Mouse (Mus musculus) testis, adult 10 weeks (tissue): ENCODE measurements around the gene Tex28. TPM values are rescaled to one million over a fixed set of nuclear protein-coding genes. Genes with fewer than 3 reads are reported as not detected.

ENCODE experiments used
- polyA plus RNA-seq: library from polyadenylated mRNA; stranded (reverse); fragments of 350-450 nt; fragmentation: Illumina TruSeq; extraction: RNeasy Lipid Tissue Mini Kit (QIAGEN cat#74804); gene quantifications from one replicate; pipeline ENCODE4 v1.2.3, GENCODE M21; 2014; ENCODE audit warnings: low read depth, low replicate concordance

Gene Tex28
- 2.9 TPM for polyA plus RNA-seq

GRCm38 (mm10) chrX:74167738-74168137 lies at the start of gene Tex28:
Gene Tex28, minus strand, starts transcription at chrX:74167838.

DNA sequence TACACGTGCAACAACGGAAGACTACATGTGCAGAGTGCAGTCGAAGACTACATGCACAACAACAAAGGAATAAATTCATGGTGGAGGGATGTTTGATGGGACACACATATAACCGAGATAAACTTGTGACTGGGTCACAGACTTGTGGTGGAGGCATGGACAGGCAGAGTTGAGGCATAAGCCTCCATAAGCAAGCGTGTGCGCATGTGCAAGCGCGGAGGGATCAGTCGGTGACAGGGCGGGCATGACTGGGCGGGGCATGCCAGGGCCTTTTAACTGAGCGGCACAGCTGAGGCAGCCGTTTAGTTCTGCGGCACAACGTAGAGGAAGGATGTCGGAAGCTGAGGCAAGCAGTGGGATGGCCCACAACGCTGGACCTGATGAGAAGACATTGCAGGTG lies 9.3 kb upstream of the Tex28 start, which contains the start of gene Tktl1:
Gene Tktl1, plus strand, starts transcription at position 301 of the 400 bp plus-strand sequence.

GRCm38 (mm10) chrX:74135263-74135662 lies 32.4 kb downstream of the Tex28 start, which contains the start of gene Mecp2:
Gene Mecp2, minus strand, starts transcription at chrX:74135363.

GRCm38 (mm10) chrX:74127164-74127563 lies 40.5 kb downstream of the Tex28 start, which contains the start of gene Opn1mw:
Gene Opn1mw, plus strand, starts transcription at chrX:74127464.

Other genes with a start within 250 kb of the Tex28 start
- gene Arhgap4, start 246.0 kb downstream of the Tex28 start, polyA plus RNA-seq, result 0.07 TPM
- 1.2 TPM for gene Naa10, start 245.9 kb downstream of the Tex28 start, polyA plus RNA-seq
- not detected for gene Renbp, start 237.0 kb downstream of the Tex28 start, polyA plus RNA-seq
- gene Hcfc1, start 201.5 kb downstream of the Tex28 start, polyA plus RNA-seq, result 10.4 TPM
- gene Irak1, start 143.9 kb downstream of the Tex28 start, polyA plus RNA-seq, result 4.5 TPM
- gene Opn1mw, start 40.4 kb downstream of the Tex28 start, polyA plus RNA-seq, result not detected
- 2.5 TPM for gene Mecp2, start 32.5 kb downstream of the Tex28 start, polyA plus RNA-seq
- 19.2 TPM for gene Tktl1, start 9.4 kb upstream of the Tex28 start, polyA plus RNA-seq
- gene Flna, start 82.0 kb upstream of the Tex28 start, polyA plus RNA-seq, result 13.9 TPM
- 24.3 TPM for gene Emd, start 86.8 kb upstream of the Tex28 start, polyA plus RNA-seq
- gene Rpl10, start 103.0 kb upstream of the Tex28 start, polyA plus RNA-seq, result 81.7 TPM
- gene Taz, start 114.1 kb upstream of the Tex28 start, polyA plus RNA-seq, result 6.3 TPM
- 2.2 TPM for gene Dnase1l1, start 114.5 kb upstream of the Tex28 start, polyA plus RNA-seq
- 29.2 TPM for gene Atp6ap1, start 129.3 kb upstream of the Tex28 start, polyA plus RNA-seq
- gene Gdi1, start 137.2 kb upstream of the Tex28 start, polyA plus RNA-seq, result 10.1 TPM
- 2.9 TPM for gene Fam50a, start 145.2 kb upstream of the Tex28 start, polyA plus RNA-seq
- gene Plxna3, start 161.2 kb upstream of the Tex28 start, polyA plus RNA-seq, result not detected
- 2.3 TPM for gene Lage3, start 185.8 kb upstream of the Tex28 start, polyA plus RNA-seq
- gene Ubl4a, start 205.4 kb upstream of the Tex28 start, polyA plus RNA-seq, result 5.5 TPM
- 3.9 TPM for gene Slc10a3, start 205.5 kb upstream of the Tex28 start, polyA plus RNA-seq
- 1.3 TPM for gene Fam3a, start 225.4 kb upstream of the Tex28 start, polyA plus RNA-seq
- gene Ikbkg, start 225.5 kb upstream of the Tex28 start, polyA plus RNA-seq, result 4.3 TPM